Mouse (Mus musculus): ENCODE measurements around the gene Ptms. TPM values are rescaled to one million over a fixed set of nuclear protein-coding genes. Genes with fewer than 3 reads are reported as not detected.

The Ptms gene
- polyA plus RNA-seq, 1 experiment = 1,784 TPM

DNA sequence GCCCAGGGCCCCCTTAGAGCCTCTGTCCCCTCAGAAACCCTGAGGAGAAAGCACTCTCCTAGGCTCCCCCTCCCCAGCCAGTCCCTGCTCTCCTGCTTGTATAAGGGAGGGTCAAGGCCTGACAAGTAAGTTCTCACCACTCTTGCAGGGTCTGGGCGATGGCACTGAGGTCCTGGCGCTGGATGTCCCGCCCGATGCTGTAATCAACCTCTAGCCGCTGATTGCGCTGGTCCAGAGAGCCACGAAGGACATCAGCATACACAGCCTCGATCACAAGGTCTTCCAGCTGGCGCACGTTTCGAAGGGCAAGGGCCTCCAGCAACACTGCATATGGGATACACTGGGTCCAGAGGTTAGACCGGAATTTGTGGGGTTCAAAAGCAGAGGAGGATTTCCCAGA is 41.1 kb upstream of the Ptms start:
- no peak for TF ChIP-seq CTCF (IDR thresholded peaks at IDR 0.05; ENCODE audit: extremely low read depth, insufficient read length, insufficient replicate concordance, low read depth, low read length)
- no peak for TF ChIP-seq POLR2A (IDR thresholded peaks at IDR 0.05; ENCODE audit: low read depth, low read length)
- 87% methylated on average over 12 of the region's 12 CpGs for WGBS
- Histone ChIP-seq H3K27me3 (ENCODE audit: control insufficient read depth, insufficient read depth, low read length) (no peaks in the 10 kb centered on the region), H3K4me3 (ENCODE audit: low read depth, low read length) (no peak overlapping the region), H3K4me1 (ENCODE audit: control insufficient read depth, insufficient read depth, insufficient read length, low read length) (peaks cover 8% of the 10 kb centered on the region), H3K27ac (ENCODE audit: insufficient read depth, low read depth, low read length) (no peak overlapping the region), H3K36me3 (ENCODE audit: control insufficient read depth, insufficient read depth, low read length) (peaks cover 35% of the 10 kb centered on the region)

DNA sequence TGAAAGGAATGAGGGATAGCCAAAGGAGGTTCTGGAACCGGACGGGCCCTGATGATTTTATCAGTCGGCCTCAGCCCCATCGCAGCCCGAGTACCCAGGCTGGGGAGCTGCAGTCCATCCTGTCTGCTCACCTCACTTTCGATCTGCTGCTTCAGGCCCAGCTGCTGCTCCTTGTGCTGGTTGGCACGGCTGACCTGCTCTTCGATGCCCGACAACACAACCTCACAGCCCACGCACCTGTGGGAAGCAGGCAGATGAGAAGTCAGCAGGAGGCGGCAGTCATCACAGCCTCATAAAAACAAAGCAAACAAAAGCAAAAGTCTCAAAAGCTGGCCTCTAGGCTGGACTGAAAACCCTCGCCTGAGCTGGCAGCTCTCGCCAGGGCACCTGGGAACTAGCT is 40.1 kb upstream of the Ptms start:
- no peak overlapping the region for H3K27ac ChIP-seq (ENCODE audit: insufficient read depth, low read depth, low read length)
- WGBS = 87% methylated on average over 13 of the region's 13 CpGs
- peaks cover 7% of the 10 kb centered on the region for H3K4me1 ChIP-seq (ENCODE audit: control insufficient read depth, insufficient read depth, insufficient read length, low read length)
- H3K36me3 ChIP-seq (ENCODE audit: control insufficient read depth, insufficient read depth, low read length) = peaks cover 36% of the 10 kb centered on the region
- TF ChIP-seq POLR2A (IDR thresholded peaks at IDR 0.05; ENCODE audit: low read depth, low read length) (no peak), CTCF (IDR thresholded peaks at IDR 0.05; ENCODE audit: extremely low read depth, insufficient read length, insufficient replicate concordance, low read depth, low read length) (no peak)
- no peaks in the 10 kb centered on the region for H3K27me3 ChIP-seq (ENCODE audit: control insufficient read depth, insufficient read depth, low read length)
- no peak overlapping the region for H3K4me3 ChIP-seq (ENCODE audit: low read depth, low read length)

DNA sequence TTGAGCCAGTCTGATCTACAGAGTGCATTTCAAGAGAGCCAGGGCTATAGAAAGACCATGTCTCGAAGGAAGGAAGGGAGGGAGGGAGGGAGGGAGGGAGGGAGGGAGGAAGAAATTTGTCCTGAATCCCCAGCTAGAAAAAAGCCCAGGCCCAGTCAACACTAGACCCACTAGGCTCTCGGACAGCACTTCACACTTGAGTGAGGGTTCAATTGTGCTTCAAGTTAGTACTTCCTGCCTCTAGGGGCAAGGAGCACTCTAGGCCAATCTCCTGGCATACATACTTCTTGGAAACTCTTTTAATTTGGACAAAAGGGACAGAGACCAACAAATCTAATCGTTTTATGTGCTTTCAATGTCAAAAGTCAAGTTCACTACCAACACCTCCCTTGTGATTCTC is 38.2 kb upstream of the Ptms start:
- Histone ChIP-seq H3K27me3 (ENCODE audit: control insufficient read depth, insufficient read depth, low read length) (no peaks in the 10 kb centered on the region), H3K36me3 (ENCODE audit: control insufficient read depth, insufficient read depth, low read length) (peaks cover 36% of the 10 kb centered on the region), H3K27ac (ENCODE audit: insufficient read depth, low read depth, low read length) (no peak overlapping the region), H3K4me3 (ENCODE audit: low read depth, low read length) (no peak overlapping the region), H3K4me1 (ENCODE audit: control insufficient read depth, insufficient read depth, insufficient read length, low read length) (peaks cover 2% of the 10 kb centered on the region; the same call in 1 of the 2 replicates)
- no peak for TF ChIP-seq POLR2A (IDR thresholded peaks at IDR 0.05; ENCODE audit: low read depth, low read length)
- TF ChIP-seq CTCF (IDR thresholded peaks at IDR 0.05; ENCODE audit: extremely low read depth, insufficient read length, insufficient replicate concordance, low read depth, low read length) = no peak
- 73% methylated on average over 3 of the region's 3 CpGs for WGBS

DNA sequence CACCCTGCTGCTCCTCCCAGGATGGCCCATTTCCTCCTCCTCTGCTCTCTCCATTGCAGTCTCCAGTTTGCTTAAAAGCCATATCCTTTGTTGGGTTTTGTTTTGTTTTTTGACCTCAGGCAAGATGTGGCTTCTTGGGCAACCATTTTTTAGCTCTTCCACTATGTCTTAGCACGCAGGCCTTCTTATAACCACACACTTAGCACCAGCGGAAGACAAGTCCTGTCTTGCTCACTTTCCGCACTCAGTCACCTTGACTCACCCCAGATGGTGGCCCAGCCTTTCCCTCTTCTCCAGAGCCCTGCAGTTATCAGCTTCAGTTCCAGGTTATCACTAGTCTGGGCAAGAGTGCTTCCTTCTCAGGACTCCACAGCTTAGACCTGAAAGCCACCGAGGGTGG is 35.3 kb upstream of the Ptms start:
- Histone ChIP-seq H3K36me3 (ENCODE audit: control insufficient read depth, insufficient read depth, low read length) (peaks cover 27% of the 10 kb centered on the region), H3K27ac (ENCODE audit: insufficient read depth, low read depth, low read length) (no peak overlapping the region), H3K4me1 (ENCODE audit: control insufficient read depth, insufficient read depth, insufficient read length, low read length) (peaks cover 2% of the 10 kb centered on the region; the same call in 1 of the 2 replicates), H3K27me3 (ENCODE audit: control insufficient read depth, insufficient read depth, low read length) (no peaks in the 10 kb centered on the region), H3K4me3 (ENCODE audit: low read depth, low read length) (no peak overlapping the region)
- 94% methylated on average over 4 of the region's 4 CpGs for WGBS
- TF ChIP-seq POLR2A (IDR thresholded peaks at IDR 0.05; ENCODE audit: low read depth, low read length) (no peak), CTCF (IDR thresholded peaks at IDR 0.05; ENCODE audit: extremely low read depth, insufficient read length, insufficient replicate concordance, low read depth, low read length) (no peak)

- 95% methylated on average over 2 of the region's 2 CpGs for WGBS
These were observed 34.2 kb upstream of the Ptms start for GRCm38 (mm10) chr6:124953991-124954715.

GRCm38 (mm10) chr6:124943526-124943925 is 23.6 kb upstream of the Ptms start:
- no peaks in the 10 kb centered on the region for H3K36me3 ChIP-seq (ENCODE audit: control insufficient read depth, insufficient read depth, low read length)
- peak overlapping the region; percentile 48; the same call in 1 of the 2 replicates for H3K27ac ChIP-seq (ENCODE audit: insufficient read depth, low read depth, low read length)
- WGBS = 87% methylated on average over 3 of the region's 3 CpGs
- H3K4me1 ChIP-seq (ENCODE audit: control insufficient read depth, insufficient read depth, insufficient read length, low read length) = peaks cover 6% of the 10 kb centered on the region
- TF ChIP-seq CTCF (IDR thresholded peaks at IDR 0.05; ENCODE audit: extremely low read depth, insufficient read length, insufficient replicate concordance, low read depth, low read length) (no peak), POLR2A (IDR thresholded peaks at IDR 0.05; ENCODE audit: low read depth, low read length) (no peak)
- no peak overlapping the region for H3K4me3 ChIP-seq (ENCODE audit: low read depth, low read length)
- no peaks in the 10 kb centered on the region for H3K27me3 ChIP-seq (ENCODE audit: control insufficient read depth, insufficient read depth, low read length)

More at GRCm38 (mm10) chr6:124953991-124954715, 34.2 kb upstream of the Ptms start:
- Histone ChIP-seq H3K4me3 (ENCODE audit: low read depth, low read length) (no peak overlapping the region), H3K27ac (ENCODE audit: insufficient read depth, low read depth, low read length) (no peak overlapping the region), H3K27me3 (ENCODE audit: control insufficient read depth, insufficient read depth, low read length) (no peaks in the 10 kb centered on the region), H3K4me1 (ENCODE audit: control insufficient read depth, insufficient read depth, insufficient read length, low read length) (peaks cover 2% of the 10 kb centered on the region; the same call in 1 of the 2 replicates), H3K36me3 (ENCODE audit: control insufficient read depth, insufficient read depth, low read length) (peaks cover 17% of the 10 kb centered on the region)
- TF ChIP-seq POLR2A (IDR thresholded peaks at IDR 0.05; ENCODE audit: low read depth, low read length) = no peak
- no peak for TF ChIP-seq CTCF (IDR thresholded peaks at IDR 0.05; ENCODE audit: extremely low read depth, insufficient read length, insufficient replicate concordance, low read depth, low read length)

- Histone ChIP-seq H3K36me3 (ENCODE audit: control insufficient read depth, insufficient read depth, low read length) (peaks cover 6% of the 10 kb centered on the region), H3K27me3 (ENCODE audit: control insufficient read depth, insufficient read depth, low read length) (no peaks in the 10 kb centered on the region), H3K27ac (ENCODE audit: insufficient read depth, low read depth, low read length) (0 out of 2 replicates have a peak overlapping the region, but pooled peaks have one; percentile 63), H3K4me3 (ENCODE audit: low read depth, low read length) (no peak overlapping the region), H3K4me1 (ENCODE audit: control insufficient read depth, insufficient read depth, insufficient read length, low read length) (peaks cover 6% of the 10 kb centered on the region)
- WGBS = 30% methylated on average over 1 of the region's 1 CpGs
- TF ChIP-seq CTCF (IDR thresholded peaks at IDR 0.05; ENCODE audit: extremely low read depth, insufficient read length, insufficient replicate concordance, low read depth, low read length) (no peak), POLR2A (IDR thresholded peaks at IDR 0.05; ENCODE audit: low read depth, low read length) (no peak)
These were observed 21.8 kb upstream of the Ptms start for GRCm38 (mm10) chr6:124941679-124942078.

Data from small intestine, adult 2 months (tissue).